Mouse (Mus musculus): ENCODE measurements at regions not wholly inside any gene's neighbourhood (a gene's known extent, or its start where the extent isn't known, plus 50 kb on each side); places are given as distances from the start of the nearest gene placed in this dataset.

DNA sequence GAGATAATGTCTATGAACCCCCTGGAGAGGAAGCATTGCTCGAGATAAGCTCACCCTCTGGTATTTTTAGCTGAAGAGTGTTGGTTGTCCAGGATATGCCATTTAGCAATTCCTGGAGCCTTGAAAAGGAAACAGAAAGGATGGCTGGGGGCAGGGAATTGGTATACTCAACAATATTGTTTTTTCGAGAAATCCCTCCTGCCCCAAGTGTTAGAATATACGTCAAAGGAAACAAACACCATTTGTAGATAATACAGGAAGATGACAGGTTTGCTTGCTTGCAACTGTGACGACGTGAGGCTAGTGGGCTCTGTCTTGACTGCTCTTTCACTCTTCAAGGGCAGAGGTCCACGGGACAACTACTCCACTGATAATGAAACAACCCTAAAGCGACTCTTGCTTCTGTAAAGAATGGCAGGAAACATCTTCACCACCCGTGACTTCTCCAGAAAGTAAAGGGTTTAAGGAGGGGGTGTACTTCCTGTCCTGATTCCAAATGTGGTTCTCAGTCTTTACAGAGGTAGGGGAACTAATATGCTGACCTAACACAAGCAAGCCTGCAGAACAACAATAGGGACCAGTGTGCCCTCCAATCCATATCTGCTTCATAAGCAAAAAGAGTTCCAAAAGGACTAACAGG lies 270.3 kb downstream of the Ets1 start:
- no peak for DNase-seq (ENCODE audit: extremely low read depth, low read depth)

DNA sequence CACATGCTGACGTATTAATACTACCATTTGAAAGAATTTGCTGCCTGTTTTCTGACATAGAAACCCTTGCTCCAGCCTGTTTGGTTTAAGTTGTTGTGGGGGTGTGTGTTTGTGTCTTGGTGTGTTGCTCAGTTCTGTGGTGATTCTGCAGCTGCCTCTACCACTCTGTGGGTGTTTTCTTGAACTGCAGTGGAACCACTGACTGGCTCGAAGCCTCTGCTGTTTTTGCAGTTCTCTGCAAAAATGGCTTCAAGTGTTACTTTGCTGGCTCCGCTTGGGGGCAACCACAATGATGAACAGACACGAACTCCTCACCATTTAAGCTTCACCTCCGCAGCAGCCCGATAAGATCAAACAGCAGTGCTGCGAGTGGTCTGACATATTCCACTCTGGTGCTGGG lies 274.6 kb downstream of the Ets1 start:
- no peak for DNase-seq (ENCODE audit: extremely low read depth, low read depth)

DNA sequence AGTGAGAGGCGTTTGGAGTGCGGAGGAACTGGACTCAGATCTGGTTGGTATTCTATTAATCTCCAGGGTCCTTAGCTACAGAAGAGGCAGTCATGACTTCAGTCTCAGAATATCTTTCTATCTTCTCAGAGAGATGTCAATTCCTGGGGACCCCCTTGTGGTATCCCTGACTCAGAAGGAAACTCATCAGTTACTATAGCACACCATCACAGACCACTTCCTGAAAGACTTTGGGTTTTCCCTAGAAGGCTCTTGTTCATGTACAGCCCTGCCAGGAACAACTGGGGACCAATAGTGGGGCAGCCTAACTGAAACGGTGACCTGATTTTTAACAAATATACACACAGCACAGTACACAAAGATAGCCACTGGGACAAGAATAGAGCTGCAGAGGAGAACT lies 279.6 kb downstream of the Ets1 start:
- DNase-seq (ENCODE audit: extremely low read depth, low read depth), result no peak

DNA sequence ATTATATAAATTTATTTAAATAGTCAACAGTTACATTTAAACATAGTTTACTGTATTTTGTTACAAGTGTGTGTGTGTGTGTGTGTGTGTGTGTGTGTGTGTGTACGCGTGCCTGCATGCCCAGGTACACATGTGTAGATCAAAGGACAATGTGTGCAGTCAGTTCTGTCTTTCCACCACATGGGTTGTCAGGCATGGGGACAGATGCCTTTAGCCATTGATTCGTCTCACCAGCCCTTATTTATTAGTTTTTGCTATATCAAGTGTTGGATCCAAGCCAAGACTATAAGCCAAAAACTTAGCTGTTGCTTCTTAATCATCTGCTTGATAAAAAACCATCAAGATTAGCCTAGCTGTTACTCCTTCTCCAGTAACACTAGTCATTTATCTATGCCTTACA lies 280.7 kb downstream of the Ets1 start:
- DNase-seq (ENCODE audit: extremely low read depth, low read depth), result no peak

DNA sequence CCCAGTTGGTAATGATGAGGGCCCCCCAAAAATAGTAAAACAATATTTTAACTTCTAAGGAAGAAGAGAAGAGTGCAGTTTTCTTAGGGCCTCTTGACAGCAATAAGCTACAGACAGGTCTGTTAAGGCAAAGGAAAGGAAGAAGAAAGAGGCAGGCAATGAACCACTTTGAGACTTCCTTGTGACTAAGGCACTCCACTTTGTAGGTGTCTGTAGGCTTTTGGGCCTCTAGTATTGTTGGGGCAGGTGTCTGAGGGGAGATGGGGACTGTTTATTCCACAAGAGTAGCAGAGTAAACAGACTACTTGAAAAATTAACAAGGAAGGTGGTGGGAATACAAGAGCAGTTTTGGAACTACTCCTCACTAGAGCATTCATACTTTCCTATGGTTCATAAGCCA lies 287.9 kb downstream of the Ets1 start:
- DNase-seq (ENCODE audit: extremely low read depth, low read depth), result no peak

DNA sequence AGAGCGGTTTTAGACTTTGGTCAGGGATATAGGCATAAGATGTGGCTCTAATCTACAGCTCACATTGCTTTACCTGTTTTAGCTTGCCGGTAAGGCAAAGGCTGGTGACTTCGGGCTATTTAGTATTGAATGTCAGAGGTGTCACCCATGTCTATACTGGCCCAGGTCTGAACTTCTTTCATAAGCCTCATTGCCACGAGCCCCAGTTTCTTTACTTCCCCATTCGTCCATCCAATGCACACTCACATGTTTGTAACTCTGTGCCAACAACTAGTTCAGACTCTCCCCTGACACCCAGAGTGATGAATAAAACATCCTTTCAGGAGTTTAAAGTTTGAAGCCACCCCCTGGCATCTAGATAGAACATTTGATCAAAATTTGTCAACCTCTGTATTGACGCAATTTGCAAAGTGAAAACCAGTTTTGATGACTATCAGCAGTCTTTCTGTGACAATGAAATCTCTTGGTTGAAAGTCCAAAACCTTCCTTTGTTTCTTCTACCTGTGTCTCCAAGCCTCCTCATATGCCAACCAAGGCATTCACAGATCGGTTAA lies 288.4 kb downstream of the Ets1 start:
- DNase-seq (ENCODE audit: extremely low read depth, low read depth), result no peak

DNA sequence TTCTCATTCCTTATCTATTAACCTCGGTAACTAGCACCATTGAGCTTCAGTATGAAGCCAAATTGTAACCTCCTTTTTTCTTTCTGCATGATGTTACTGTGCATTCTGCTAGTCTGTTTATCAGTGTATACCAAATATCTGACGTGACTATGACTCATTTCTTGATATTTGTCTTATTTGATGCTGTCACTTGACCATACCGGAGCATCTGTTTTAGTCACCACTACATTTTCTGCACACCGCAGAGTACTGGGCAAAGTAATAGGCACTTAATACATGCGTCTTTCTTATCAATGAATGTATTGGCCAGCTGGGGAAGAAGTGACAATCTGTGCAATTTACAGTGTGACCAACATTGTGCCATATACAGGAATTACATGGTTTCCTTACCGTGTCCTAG lies 289.0 kb downstream of the Ets1 start:
- DNase-seq (ENCODE audit: extremely low read depth, low read depth), result no peak

DNA sequence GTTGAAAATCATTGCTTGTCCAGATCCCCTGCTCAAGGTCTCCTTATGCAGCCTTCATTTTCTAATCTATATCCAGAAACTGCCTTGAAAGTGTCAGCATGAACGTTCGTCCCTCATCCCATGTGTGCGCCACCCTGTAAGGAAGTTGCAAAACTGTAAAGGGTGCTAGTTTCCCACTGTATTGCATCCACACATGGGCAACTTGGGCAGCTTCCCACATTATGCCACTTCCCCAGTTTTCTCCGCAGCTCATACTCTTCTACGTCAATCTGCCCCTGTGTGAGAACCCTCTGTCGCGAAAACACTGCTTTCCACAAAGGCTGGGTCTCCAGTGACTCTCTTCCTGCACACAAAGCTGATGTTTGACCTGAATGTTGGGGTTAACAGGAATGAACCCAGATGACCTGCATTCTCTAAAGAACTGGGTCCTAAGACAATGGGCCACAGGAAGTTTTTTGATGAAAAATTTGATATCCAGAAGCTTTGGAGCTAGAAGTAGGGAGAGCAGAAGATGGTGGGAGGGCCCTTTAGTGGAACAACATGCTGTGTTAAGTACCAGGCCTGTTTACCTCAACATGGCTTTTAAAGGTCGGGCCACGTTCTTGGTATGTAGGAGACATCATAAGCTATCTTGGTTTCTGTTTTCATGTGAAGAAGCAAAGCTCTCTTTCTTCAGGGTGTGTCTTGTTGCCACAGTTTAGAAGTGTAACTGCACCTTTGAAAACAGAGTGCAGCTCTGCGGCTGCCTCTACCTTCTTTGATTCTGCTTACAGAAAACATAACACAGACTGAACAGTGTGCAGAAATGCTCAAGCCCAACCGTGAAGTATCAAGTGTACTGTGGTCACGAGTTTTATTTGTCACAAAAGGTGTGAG lies 289.9 kb downstream of the Ets1 start:
- DNase-seq (ENCODE audit: extremely low read depth, low read depth), result no peak

DNA sequence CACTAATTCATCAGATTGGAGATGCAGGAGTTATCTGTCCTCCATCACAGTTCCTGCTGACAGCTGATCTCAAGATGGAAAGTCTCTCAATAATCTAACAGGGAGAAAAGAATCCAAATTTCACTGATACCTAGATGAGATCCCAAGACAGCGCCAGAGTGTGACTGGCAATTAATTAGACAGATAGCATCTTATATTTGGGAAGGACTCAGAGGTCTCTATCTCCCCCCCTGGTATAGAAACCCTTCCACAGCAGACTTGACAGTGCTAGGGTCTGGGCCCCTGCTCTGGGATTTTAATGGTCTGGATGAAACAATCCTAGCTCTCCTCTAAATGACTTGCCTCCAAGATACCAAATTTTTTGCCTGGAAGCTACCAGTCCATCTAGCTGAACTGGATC lies 291.6 kb downstream of the Ets1 start:
- no peak for DNase-seq (ENCODE audit: extremely low read depth, low read depth)

DNA sequence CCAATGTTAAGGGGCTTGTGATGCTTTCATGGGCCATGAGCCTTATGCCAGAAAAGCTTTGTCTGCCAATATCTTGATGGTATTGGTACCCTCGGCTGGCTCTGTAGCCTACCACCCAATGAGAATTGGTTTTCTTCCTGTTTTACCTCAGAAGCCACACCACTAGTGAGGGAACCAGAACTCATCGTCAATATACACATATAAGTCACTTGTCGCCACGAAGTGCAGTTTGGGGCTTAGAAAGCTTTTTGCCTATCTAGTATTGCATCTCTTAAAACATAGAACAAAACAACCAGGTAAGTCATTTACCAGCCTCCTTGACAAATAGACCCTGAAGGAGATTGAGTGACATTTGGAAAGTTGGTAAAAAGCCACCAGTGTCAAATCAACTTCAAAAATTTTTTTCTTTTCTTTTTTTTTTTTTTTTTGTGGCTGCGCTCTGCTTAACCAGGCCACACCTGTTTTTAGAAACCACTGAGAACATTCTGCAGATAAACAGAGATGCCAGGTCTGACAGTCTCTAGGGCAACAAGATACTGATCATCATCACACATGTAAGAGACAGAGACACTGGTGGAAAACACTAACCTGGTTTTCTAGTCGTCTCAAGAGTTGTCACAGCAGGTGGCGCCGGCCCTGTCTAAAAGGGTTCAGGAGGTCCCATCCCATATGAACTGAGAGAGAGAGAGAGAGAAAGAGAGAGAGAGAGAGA lies 292.4 kb downstream of the Ets1 start:
- no peak for DNase-seq (ENCODE audit: extremely low read depth, low read depth)

DNA sequence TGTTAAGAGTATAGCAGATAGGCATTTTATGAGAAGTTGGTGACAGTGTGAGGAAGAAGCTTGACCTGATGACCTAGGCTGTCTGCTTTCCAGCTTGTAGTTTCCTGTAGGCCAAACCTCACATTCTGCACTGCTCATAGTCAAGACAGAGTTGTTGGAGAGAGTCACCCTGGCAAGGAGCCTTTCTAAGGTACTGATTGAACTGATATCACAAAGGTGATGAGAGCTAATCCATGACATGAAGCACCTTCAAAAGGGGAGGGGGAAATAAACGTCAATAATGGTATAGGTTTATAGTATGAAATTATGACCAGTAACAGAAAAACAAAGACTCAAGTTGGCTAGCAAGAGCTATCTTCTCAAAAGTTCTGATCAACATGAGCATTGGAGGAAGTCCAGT lies 293.3 kb downstream of the Ets1 start:
- DNase-seq (ENCODE audit: extremely low read depth, low read depth), result no peak

DNA sequence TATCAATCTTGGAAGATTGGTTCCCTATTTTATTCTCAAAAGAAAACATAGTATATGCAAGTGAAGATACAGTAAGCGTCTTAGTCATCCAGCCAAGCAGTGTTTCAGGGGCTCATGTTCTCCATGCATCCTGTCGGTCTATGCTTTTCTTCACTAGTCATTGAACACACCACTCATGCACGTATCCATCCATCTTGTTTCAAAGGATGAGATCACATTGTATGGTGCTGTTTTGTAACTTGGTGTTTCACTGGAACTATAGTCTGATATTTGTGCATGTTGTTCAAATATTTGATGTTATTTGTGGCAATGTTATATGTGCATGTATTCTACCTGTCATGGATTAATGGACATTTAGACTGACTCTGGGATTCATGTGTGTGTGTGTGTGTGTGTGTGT lies 293.8 kb downstream of the Ets1 start:
- no peak for DNase-seq (ENCODE audit: extremely low read depth, low read depth)

DNA sequence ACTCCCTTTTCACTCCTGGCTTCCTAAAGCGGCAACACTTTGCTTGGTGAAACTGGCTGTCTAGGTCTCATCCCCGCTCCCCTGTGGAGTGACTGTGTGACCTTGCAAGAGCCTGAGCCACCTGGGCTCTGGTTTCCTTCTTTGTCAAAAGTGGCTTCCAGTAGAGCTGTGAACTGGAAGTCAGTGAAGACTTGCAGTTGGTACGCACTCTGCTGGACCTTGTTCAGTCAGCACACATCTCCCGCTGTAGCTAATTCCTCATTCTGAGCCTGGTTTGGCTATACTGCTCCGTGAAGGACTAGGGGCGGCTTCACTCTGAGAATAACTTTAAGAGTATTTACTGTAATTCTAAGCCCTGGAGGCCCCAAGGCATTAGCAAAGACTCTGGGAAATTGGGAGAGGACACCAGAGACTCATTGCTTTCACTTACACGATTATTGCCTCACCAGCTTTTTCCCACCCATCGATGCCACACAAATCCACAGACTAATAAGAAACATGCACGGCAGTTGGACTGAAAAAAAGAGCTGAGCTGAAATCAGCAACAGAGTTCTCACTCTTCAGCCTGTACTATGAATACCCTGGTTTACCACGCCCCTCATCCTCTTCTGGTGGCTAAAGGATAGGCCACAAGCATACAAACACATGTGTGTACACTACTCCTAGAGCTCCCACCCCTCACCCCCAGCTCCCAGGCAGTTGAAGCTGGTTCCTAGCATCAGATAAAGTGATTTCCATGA lies 295.4 kb downstream of the Ets1 start:
- no peak for DNase-seq (ENCODE audit: extremely low read depth, low read depth)

DNA sequence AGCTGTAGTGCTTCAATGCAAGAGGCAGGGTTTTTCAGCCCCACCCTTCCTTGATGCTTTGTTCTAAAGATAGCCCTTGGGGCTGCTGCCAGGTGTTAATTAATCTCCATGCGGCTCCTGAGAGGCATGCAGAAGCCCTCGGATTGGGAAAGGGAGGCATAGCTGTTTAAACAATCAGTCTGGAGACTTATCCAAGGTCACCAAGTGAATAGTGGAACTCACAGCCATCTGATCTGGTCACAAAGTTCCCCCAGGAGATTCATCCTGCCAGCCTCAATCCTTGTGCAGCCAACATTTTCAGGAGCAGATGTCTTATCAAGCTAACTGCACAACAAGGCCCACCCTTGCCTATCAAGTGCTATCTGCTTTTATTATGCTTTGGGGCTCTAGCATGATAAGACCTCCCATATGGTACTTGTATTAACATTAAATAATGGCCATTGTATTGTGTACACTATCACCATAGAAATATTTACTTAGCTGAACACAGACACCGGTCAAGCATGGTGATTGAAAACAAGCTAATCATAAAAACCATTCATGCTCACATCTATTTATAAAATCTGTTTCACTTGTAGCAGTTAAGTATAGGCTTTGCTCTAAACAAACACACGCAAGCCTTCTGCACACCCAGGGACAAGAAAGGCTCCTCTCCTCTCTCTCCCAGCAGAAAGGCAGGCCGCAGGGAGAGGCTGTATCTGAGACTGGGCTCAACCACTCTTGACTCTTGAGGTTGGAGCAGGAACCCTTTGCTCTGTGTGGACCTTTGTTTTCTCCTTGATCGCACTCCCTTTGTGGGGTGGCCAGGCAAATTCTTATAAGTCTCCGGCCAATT lies 297.4 kb downstream of the Ets1 start:
- no peak for DNase-seq (ENCODE audit: extremely low read depth, low read depth)

DNA sequence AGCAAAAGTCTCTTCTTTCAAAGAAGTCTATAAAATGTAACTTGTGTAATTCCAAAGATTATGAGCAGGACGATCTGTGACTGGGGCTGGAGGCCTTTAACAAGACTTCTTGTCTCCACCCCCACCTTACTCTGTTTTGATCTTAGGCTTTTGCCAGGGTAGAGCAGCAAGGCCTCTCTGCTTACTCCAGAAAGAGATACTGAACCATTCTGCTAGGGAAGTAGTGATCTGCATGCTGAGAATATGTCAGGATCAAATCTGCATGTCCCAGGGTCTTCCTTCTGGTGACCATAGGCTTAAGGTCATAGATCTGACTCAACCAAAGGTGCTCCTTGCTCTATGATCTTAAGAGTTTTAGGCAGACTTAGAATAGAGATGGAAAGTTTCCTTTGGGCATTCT lies 298.4 kb downstream of the Ets1 start:
- DNase-seq (ENCODE audit: extremely low read depth, low read depth), result no peak

DNA sequence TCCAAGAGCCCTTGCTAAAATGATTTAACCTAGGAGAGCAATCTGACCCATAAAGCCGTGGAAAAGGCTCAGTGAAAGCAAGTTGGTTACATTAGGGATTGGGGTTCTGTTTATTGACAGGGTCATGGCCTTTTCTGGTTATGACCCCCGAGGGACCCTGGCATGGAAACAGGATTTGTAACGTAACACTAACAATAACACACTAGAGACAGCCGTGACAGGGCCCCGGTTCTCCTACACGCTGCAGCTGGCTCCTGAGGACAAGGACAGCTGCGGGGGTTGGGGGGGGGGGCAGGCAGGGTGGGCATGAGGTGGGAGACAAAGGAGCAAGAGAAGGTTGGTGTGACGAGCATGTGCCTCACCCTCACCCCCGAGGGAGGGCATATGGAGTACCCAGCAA lies 300.4 kb downstream of the Ets1 start:
- DNase-seq (ENCODE audit: extremely low read depth, low read depth), result no peak

DNA sequence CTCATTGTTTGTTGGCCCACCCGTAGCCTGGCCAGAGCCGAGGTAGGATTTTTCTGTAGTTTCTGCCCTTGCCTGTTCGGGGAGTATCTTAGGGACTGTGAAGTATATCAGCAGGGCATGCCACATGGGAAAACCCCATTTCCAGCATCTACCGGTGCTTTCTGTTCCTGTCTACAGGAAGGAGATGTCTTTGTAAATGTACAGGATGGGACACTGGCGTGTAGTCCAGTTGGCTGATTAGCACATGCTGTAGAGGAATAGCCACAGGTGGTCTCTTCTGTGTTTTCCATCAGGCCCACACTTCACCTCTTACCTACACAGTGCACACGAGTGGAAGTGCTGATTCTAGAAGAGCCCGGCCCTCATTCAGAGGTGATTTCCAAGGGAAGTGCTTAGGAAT lies 301.4 kb downstream of the Ets1 start:
- no peak for DNase-seq (ENCODE audit: extremely low read depth, low read depth)

DNA sequence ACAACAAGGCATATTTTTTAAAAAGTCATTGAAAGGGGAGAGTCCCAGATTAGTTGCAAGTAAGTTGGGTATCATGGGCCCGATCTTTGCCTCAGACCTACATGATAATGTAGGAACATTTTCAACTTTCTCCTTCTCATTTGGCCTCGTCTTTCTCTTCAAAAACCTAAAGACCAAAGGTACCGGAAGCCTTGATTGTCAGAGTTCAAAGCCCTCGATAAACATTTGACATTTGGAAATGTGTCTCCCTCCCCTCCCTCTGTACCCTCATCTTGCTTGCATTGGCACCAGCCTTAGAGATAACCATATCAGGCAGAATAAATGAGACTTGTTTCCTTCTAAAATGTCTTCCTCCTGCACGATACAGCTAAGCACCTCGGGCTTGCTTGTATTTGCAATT lies 302.8 kb downstream of the Ets1 start:
- no peak for DNase-seq (ENCODE audit: extremely low read depth, low read depth)

DNA sequence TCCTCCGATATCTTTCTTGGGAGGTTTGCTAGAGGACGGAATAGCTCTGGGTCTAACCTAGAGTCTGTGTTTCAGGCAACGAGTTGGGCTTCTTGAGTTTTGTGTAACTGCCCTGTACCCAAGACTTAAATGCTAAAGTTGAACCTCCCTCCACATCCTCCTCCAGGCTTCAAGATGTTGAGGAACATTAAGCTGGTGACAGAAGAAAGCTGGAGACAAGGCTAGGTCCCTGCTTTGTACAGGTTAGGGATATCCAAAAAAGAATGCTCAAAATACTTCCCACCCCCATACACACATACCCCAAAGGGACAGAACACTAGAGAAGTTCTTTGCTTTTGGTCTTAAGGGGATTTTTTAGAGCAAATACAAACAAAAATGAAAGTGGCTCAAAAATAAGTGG lies 303.6 kb downstream of the Ets1 start:
- DNase-seq (ENCODE audit: extremely low read depth, low read depth), result no peak

DNA sequence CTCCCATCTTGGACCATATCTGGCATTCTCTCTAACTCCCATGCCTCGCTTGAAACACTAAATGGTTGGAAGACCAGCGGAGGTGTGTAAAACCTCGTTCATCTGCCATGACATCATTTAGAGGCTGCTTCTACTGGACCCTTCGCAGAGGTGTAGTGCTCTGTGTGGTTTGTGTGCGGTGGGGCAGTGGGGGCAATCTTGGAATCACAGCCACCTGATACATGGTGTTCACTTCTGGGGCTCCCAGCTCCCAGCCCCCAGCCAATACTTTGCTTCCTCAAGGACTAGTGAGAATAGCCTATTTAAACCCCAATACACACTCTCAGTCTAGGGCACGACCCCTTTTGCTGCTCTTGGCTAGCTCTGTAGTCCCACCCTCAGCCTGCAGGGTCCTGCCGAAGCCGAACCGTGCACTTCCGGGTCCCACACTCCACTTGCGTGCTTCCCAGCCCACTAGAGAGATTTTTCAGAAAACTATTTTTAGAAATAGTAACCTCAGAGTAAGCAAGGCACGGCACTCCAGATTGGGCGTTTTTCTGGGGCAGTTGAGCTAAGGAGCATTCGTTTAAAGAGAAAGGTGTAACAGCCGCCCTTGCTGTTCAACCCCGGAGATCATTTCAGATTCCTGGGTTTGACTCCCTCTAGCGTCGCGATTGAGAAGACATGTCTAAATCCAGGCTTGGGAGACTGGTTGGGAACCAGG lies 304.2 kb downstream of the Ets1 start:
- DNase-seq (ENCODE audit: extremely low read depth, low read depth), result no peak
